Mouse (Mus musculus) limb, embryonic 12.5 days (tissue): Measurements from ENCODE around the gene Atp6v1fnb. TPM values are rescaled to one million over a fixed set of nuclear protein-coding genes. Genes with fewer than 3 reads are reported as not detected.

ENCODE experiments used
- ATAC-seq: fragments of 200-750 bp; cut with Nextera tagmentation; 2 replicates; pipeline ENCODE4 v1.8.0; 2017; ENCODE audit warnings: low read depth, moderate TSS enrichment; ENCODE audit not compliant: insufficient number of reproducible peaks, insufficient read depth, low FRiP score, low TSS enrichment
- H3K27ac ChIP-seq: fragments of 300-500 bp; sonication (generic); 2 replicates; pipeline ENCODE4 v1.5.1; 2016; ENCODE audit warnings: mild to moderate bottlenecking, moderate library complexity
- H3K27me3 ChIP-seq: fragments of 300-500 bp; sonication (generic); 2 replicates; pipeline ENCODE4 v1.6.1; 2016; ENCODE audit warnings: mild to moderate bottlenecking, moderate library complexity
- H3K36me3 ChIP-seq: fragments of 300-500 bp; sonication (generic); 2 replicates; pipeline ENCODE4 v1.6.1; 2016; ENCODE audit warnings: mild to moderate bottlenecking, moderate library complexity
- H3K4me1 ChIP-seq: fragments of 300-500 bp; sonication (generic); replicated peaks from 2 replicates; pipeline ENCODE4 v1.6.1; 2016
- H3K4me2 ChIP-seq: fragments of 300-500 bp; sonication (generic); 2 replicates; pipeline ENCODE4 v1.6.1; 2016; ENCODE audit warnings: mild to moderate bottlenecking, moderate library complexity
- H3K4me3 ChIP-seq: fragments of 300-500 bp; sonication (generic); replicated peaks from 2 replicates; pipeline ENCODE4 v1.5.1; 2016; ENCODE audit warnings: mild to moderate bottlenecking
- H3K9ac ChIP-seq: fragments of 300-500 bp; sonication (generic); replicated peaks from 2 replicates; pipeline ENCODE4 v1.6.1; 2016; ENCODE audit warnings: mild to moderate bottlenecking, moderate library complexity
- H3K9me3 ChIP-seq: fragments of 300-500 bp; sonication (generic); 2 replicates; pipeline ENCODE4 v1.6.1; 2016; ENCODE audit warnings: mild to moderate bottlenecking, moderate library complexity
- WGBS: fragments of 180-500 bp; shearing (Covaris S2); methylation state at CpG from one replicate; pipeline ENCODE4 v1.1.7; 2016; 5-methylcytosine and 5-hydroxymethylcytosine counted together
- polyA plus RNA-seq: library from polyadenylated mRNA; unstranded; fragments of >200 nt; fragmentation: Nextera tagmentation; extraction: Ambion mirVana; gene quantifications from 2 replicates; pipeline ENCODE4 v1.2.1, GENCODE M21; 2016

Atp6v1fnb gene
- polyA plus RNA-seq, 1 experiment from 2014 or later = 0.64 TPM

- Histone ChIP-seq H3K9me3 (no peaks in the 10 kb centered on the region), H3K4me3 (peak overlapping the region; percentile 57), H3K9ac (peak overlapping the region; percentile 68), H3K27me3 (peaks cover 50% of the 10 kb centered on the region), H3K4me2 (peak overlapping the region; percentile 87), H3K36me3 (peaks cover 6% of the 10 kb centered on the region; the same call in 1 of the 2 replicates), H3K27ac (peak overlapping the region; percentile 83), H3K4me1 (peaks cover 64% of the 10 kb centered on the region)
- 3% methylated on average over 13 of the region's 13 CpGs for WGBS
- peak; percentile 39; the same call in 1 of the 2 replicates for ATAC-seq
These were observed 36.1 kb upstream of the Atp6v1fnb start for GRCm38 (mm10) chr6:29434911-29435691.

GRCm38 (mm10) chr6:29435940-29436451 lies 35.2 kb upstream of the Atp6v1fnb start:
- Histone ChIP-seq H3K36me3 (peaks cover 10% of the 10 kb centered on the region; the same call in 1 of the 2 replicates), H3K4me3 (peak overlapping the region; percentile 57), H3K4me2 (peak overlapping the region; percentile 87), H3K27me3 (peaks cover 46% of the 10 kb centered on the region), H3K27ac (peak overlapping the region; percentile 83), H3K9me3 (no peaks in the 10 kb centered on the region), H3K4me1 (peaks cover 60% of the 10 kb centered on the region), H3K9ac (peak overlapping the region; percentile 68; the same call in 1 of the 2 replicates)
- ATAC-seq = peak; percentile 49
- WGBS = 16% methylated on average over 6 of the region's 6 CpGs

GRCm38 (mm10) chr6:29436461-29436934 lies 34.7 kb upstream of the Atp6v1fnb start:
- Histone ChIP-seq H3K9ac (peak overlapping the region; percentile 68; the same call in 1 of the 2 replicates), H3K27me3 (peaks cover 44% of the 10 kb centered on the region), H3K4me1 (peaks cover 55% of the 10 kb centered on the region), H3K27ac (peak overlapping the region; percentile 83), H3K4me2 (peak overlapping the region; percentile 87), H3K4me3 (peak overlapping the region; percentile 57), H3K36me3 (peaks cover 13% of the 10 kb centered on the region; the same call in 1 of the 2 replicates), H3K9me3 (no peaks in the 10 kb centered on the region)
- no peak for ATAC-seq
- WGBS = 13% methylated on average over 11 of the region's 11 CpGs

- Histone ChIP-seq H3K27me3 (peaks cover 17% of the 10 kb centered on the region), H3K4me2 (no peak overlapping the region), H3K36me3 (peaks cover 38% of the 10 kb centered on the region; the same call in 1 of the 2 replicates), H3K4me3 (no peak overlapping the region), H3K9me3 (no peaks in the 10 kb centered on the region), H3K4me1 (peaks cover 31% of the 10 kb centered on the region), H3K9ac (no peak overlapping the region), H3K27ac (no peak overlapping the region)
- no peak for ATAC-seq
- 83% methylated on average over 4 of the region's 4 CpGs for WGBS
These were observed 32.0 kb upstream of the Atp6v1fnb start for GRCm38 (mm10) chr6:29439251-29439650.

GRCm38 (mm10) chr6:29439789-29440188 lies 31.4 kb upstream of the Atp6v1fnb start:
- H3K9ac ChIP-seq = no peak overlapping the region
- H3K27ac ChIP-seq = no peak overlapping the region
- H3K36me3 ChIP-seq = peaks cover 39% of the 10 kb centered on the region; the same call in 1 of the 2 replicates
- no peaks in the 10 kb centered on the region for H3K9me3 ChIP-seq
- peaks cover 25% of the 10 kb centered on the region for H3K4me1 ChIP-seq
- peaks cover 12% of the 10 kb centered on the region; the same call in 1 of the 2 replicates for H3K27me3 ChIP-seq
- H3K4me2 ChIP-seq = no peak overlapping the region
- no peak for ATAC-seq
- no peak overlapping the region for H3K4me3 ChIP-seq
- WGBS = 92% methylated on average over 6 of the region's 6 CpGs

- 69% methylated on average over 11 of the region's 11 CpGs for WGBS
- no peak overlapping the region for H3K27ac ChIP-seq
- no peaks in the 10 kb centered on the region for H3K4me1 ChIP-seq
- H3K9ac ChIP-seq = no peak overlapping the region
- no peak for ATAC-seq
- H3K4me3 ChIP-seq = no peak overlapping the region
- H3K4me2 ChIP-seq = no peak overlapping the region
- no peaks in the 10 kb centered on the region for H3K9me3 ChIP-seq
- peaks cover 71% of the 10 kb centered on the region for H3K36me3 ChIP-seq
- no peaks in the 10 kb centered on the region for H3K27me3 ChIP-seq
These were observed 26.5 kb upstream of the Atp6v1fnb start for GRCm38 (mm10) chr6:29444773-29445172.

- Histone ChIP-seq H3K4me2 (no peak overlapping the region), H3K9ac (no peak overlapping the region), H3K4me1 (no peaks in the 10 kb centered on the region), H3K4me3 (no peak overlapping the region), H3K36me3 (peaks cover 69% of the 10 kb centered on the region), H3K9me3 (no peaks in the 10 kb centered on the region), H3K27me3 (no peaks in the 10 kb centered on the region), H3K27ac (no peak overlapping the region)
- ATAC-seq = no peak
- 96% methylated on average over 7 of the region's 7 CpGs for WGBS
These were observed 25.9 kb upstream of the Atp6v1fnb start for GRCm38 (mm10) chr6:29445354-29445753.

- H3K27ac ChIP-seq = no peak overlapping the region
- H3K27me3 ChIP-seq = no peaks in the 10 kb centered on the region
- H3K36me3 ChIP-seq = peaks cover 75% of the 10 kb centered on the region
- H3K4me3 ChIP-seq = no peak overlapping the region
- ATAC-seq = no peak
- 30% methylated on average over 4 of the region's 4 CpGs for WGBS
- H3K9ac ChIP-seq = no peak overlapping the region
- no peaks in the 10 kb centered on the region for H3K4me1 ChIP-seq
- H3K9me3 ChIP-seq = no peaks in the 10 kb centered on the region
- H3K4me2 ChIP-seq = no peak overlapping the region
These were observed 21.4 kb upstream of the Atp6v1fnb start for GRCm38 (mm10) chr6:29449858-29450257.

- Histone ChIP-seq H3K27me3 (no peaks in the 10 kb centered on the region), H3K9me3 (no peaks in the 10 kb centered on the region), H3K4me3 (no peak overlapping the region), H3K4me1 (no peaks in the 10 kb centered on the region), H3K36me3 (peaks cover 74% of the 10 kb centered on the region), H3K9ac (no peak overlapping the region), H3K27ac (no peak overlapping the region), H3K4me2 (no peak overlapping the region)
- WGBS = 95% methylated on average over 6 of the region's 6 CpGs
- no peak for ATAC-seq
These were observed 20.6 kb upstream of the Atp6v1fnb start for GRCm38 (mm10) chr6:29450667-29451066.

- Histone ChIP-seq H3K27me3 (no peaks in the 10 kb centered on the region), H3K36me3 (peaks cover 17% of the 10 kb centered on the region; the same call in 1 of the 2 replicates), H3K4me2 (no peak overlapping the region), H3K9ac (no peak overlapping the region), H3K9me3 (no peaks in the 10 kb centered on the region), H3K4me1 (no peaks in the 10 kb centered on the region), H3K27ac (no peak overlapping the region), H3K4me3 (no peak overlapping the region)
- WGBS = 58% methylated on average over 7 of the region's 7 CpGs
- no peak for ATAC-seq
These were observed 9.7 kb upstream of the Atp6v1fnb start for GRCm38 (mm10) chr6:29461502-29461901.

GRCm38 (mm10) chr6:29463388-29463787 lies 7.8 kb upstream of the Atp6v1fnb start:
- H3K36me3 ChIP-seq = peaks cover 1% of the 10 kb centered on the region; the same call in 1 of the 2 replicates
- no peak for ATAC-seq

More at GRCm38 (mm10) chr6:29463388-29463787, 7.8 kb upstream of the Atp6v1fnb start:
- 76% methylated on average over 3 of the region's 3 CpGs for WGBS
- Histone ChIP-seq H3K27me3 (no peaks in the 10 kb centered on the region), H3K9ac (no peak overlapping the region), H3K4me2 (no peak overlapping the region), H3K9me3 (no peaks in the 10 kb centered on the region), H3K4me3 (no peak overlapping the region), H3K27ac (no peak overlapping the region), H3K4me1 (peaks cover 2% of the 10 kb centered on the region)
